Mouse (Mus musculus): Measurements from ENCODE around the gene Entpd2. TPM values are rescaled to one million over a fixed set of nuclear protein-coding genes. Genes with fewer than 3 reads are reported as not detected.
"Not testable (repeated sequence)": the region's sequence is repeated elsewhere in the genome, so short reads cannot be mapped to it uniquely, and the experiment has no call there.

Gene Entpd2
- polyA plus RNA-seq, 1 experiment, result not detected

DNA sequence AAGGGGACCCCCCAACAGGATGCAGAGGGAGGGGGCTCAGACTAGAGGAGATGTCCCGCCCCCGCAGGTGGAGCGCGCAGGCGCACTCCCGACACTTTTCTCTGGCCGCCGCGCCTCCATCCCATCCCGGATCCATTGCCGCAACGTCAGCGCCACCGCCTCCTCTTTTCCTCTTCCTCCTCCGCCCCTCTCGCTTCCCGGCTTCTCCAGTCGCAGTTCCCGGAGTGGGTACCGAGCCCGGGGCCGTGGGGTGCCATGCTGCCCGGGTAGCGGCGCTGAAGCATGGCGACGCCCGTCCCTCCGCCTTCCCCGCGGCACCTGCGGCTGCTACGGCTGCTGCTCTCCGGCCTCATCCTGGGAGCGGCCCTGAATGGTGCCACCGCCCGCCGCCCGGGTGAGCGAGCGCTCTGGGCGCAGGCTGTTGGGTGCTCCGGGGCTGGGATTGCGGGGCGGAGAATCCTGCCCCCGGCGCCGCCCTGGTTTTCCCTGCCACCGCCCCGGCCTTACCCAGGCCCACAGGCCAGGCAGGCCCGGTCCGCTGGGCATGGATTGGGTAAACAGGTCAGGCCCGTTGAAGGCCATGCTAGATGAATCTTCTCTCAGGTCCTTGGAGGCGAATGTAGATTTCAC, 7.4 kb downstream of the Entpd2 start:
- H3K79me3 ChIP-seq (ENCODE audit: low read depth), result no peaks in the 10 kb centered on the region
- no peak for TF ChIP-seq CTCF (IDR thresholded peaks at IDR 0.05; ENCODE audit: control insufficient read depth, insufficient read depth, insufficient read length)
- H3K36me3 ChIP-seq (ENCODE audit: control insufficient read depth, insufficient read depth), result no peaks in the 10 kb centered on the region
- H3K27me3 ChIP-seq (ENCODE audit: control insufficient read depth, insufficient read depth, insufficient read length), result peaks cover 21% of the 10 kb centered on the region
- peak overlapping the region; percentile 57 for H3ac ChIP-seq (ENCODE audit: control insufficient read depth, insufficient read length, low read depth)
- H3K4me3 ChIP-seq (ENCODE audit: insufficient read depth, poor library complexity, severe bottlenecking), result peak overlapping the region; percentile 41
- H3K79me2 ChIP-seq (ENCODE audit: control insufficient read depth, insufficient read depth), result peaks cover 14% of the 10 kb centered on the region

DNA sequence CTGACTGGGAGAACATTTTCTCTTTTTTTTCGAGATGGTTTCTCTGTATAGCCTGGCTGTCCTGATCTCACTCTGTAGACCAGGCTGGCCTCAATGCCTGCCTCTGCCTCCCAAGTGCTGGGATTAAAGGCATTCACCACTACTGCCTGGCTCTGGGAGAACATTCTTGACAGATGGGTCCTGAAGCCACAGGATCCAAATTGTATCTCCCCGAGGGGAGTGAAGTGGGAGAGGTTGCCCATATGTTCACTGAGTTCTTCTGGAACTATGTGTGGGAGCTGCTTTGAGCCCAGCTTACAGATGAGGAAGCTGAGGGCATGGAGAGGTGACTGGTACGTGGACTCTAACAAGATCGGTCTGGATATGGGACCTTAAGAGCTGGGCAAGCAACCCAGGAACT, 8.3 kb downstream of the Entpd2 start:
- TF ChIP-seq MAX (IDR thresholded peaks at IDR 0.05) (no peak), CTCF (IDR thresholded peaks at IDR 0.05; ENCODE audit: control insufficient read depth, insufficient read depth, insufficient read length) (no peak), USF1 (IDR thresholded peaks at IDR 0.05; ENCODE audit: low read depth) (no peak), MYOD1 (IDR thresholded peaks at IDR 0.05; ENCODE audit: control insufficient read depth, insufficient read length, low read depth) (no peak), FOSL1 (IDR thresholded peaks at IDR 0.05; ENCODE audit: insufficient read depth, low read length, poor library complexity, severe bottlenecking) (no peak), CEBPB (IDR thresholded peaks at IDR 0.05; ENCODE audit: low read depth) (no peak), MYOG (IDR thresholded peaks at IDR 0.05; ENCODE audit: control insufficient read depth, extremely low read depth, insufficient read length) (no peak)
- Histone ChIP-seq H3K4me3 (ENCODE audit: insufficient read depth, poor library complexity, severe bottlenecking) (no peak overlapping the region), H3K79me3 (ENCODE audit: low read depth) (no peaks in the 10 kb centered on the region), H3K36me3 (ENCODE audit: control insufficient read depth, insufficient read depth) (no peaks in the 10 kb centered on the region), H3K79me2 (ENCODE audit: control insufficient read depth, insufficient read depth) (peaks cover 14% of the 10 kb centered on the region), H3ac (ENCODE audit: control insufficient read depth, insufficient read length, low read depth) (no peak overlapping the region), H3K27me3 (ENCODE audit: control insufficient read depth, insufficient read depth, insufficient read length) (peaks cover 13% of the 10 kb centered on the region)

DNA sequence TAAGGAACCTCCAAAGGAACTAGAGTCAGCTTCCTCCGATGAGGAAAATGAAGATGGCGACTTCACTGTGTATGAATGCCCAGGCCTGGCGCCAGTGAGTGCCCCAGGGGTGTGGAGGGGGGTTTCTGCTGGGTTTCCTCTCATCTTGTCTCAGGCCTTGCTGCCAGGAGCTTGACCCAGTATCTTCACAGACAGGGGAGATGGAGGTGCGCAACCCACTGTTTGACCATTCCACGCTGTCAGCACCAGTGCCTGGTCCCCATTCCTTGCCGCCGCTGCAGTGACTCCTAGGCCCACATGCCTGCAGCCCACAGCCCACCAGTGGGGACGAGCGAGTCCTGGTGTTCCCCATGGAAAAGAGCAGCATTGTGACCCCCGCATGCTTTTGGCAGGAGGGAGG, 13.2 kb downstream of the Entpd2 start:
- Histone ChIP-seq H3K36me3 (ENCODE audit: control insufficient read depth, insufficient read depth) (no peaks in the 10 kb centered on the region), H3K79me2 (ENCODE audit: control insufficient read depth, insufficient read depth) (peaks cover 8% of the 10 kb centered on the region), H3K79me3 (ENCODE audit: low read depth) (no peaks in the 10 kb centered on the region), H3K4me3 (ENCODE audit: insufficient read depth, poor library complexity, severe bottlenecking) (no peak overlapping the region), H3ac (ENCODE audit: control insufficient read depth, insufficient read length, low read depth) (no peak overlapping the region), H3K27me3 (ENCODE audit: control insufficient read depth, insufficient read depth, insufficient read length) (no peaks in the 10 kb centered on the region)
- TF ChIP-seq MAX (IDR thresholded peaks at IDR 0.05), result no peak
- TF ChIP-seq MYOD1 (IDR thresholded peaks at IDR 0.05; ENCODE audit: control insufficient read depth, insufficient read length, low read depth), result no peak
- TF ChIP-seq CEBPB (IDR thresholded peaks at IDR 0.05; ENCODE audit: low read depth), result no peak
- no peak for TF ChIP-seq USF1 (IDR thresholded peaks at IDR 0.05; ENCODE audit: low read depth)

DNA sequence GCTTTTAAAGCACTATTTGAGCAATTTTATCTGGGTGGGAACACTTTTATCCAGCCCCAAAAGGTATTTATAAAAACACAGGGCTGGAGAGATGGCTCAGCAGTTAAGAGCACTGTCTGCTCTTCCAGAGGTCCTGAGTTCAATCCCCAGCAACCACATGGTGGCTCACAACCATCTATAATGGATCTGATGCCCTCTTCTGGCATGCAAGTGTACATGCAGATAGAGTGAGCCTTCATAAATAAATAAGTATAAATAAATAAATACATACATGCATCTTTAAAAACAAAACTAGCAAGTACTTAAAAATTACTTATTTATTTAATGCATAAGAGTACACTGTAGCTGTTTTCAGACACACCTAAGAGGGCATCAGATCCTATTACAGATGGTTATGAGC, 17.8 kb downstream of the Entpd2 start:
- not testable (repeated sequence) for H3K27me3 ChIP-seq (ENCODE audit: control insufficient read depth, insufficient read depth, insufficient read length); H3K79me3 ChIP-seq (ENCODE audit: low read depth); H3ac ChIP-seq (ENCODE audit: control insufficient read depth, insufficient read length, low read depth); H3K36me3 ChIP-seq (ENCODE audit: control insufficient read depth, insufficient read depth); H3K4me3 ChIP-seq (ENCODE audit: insufficient read depth, poor library complexity, severe bottlenecking); H3K79me2 ChIP-seq (ENCODE audit: control insufficient read depth, insufficient read depth)

DNA sequence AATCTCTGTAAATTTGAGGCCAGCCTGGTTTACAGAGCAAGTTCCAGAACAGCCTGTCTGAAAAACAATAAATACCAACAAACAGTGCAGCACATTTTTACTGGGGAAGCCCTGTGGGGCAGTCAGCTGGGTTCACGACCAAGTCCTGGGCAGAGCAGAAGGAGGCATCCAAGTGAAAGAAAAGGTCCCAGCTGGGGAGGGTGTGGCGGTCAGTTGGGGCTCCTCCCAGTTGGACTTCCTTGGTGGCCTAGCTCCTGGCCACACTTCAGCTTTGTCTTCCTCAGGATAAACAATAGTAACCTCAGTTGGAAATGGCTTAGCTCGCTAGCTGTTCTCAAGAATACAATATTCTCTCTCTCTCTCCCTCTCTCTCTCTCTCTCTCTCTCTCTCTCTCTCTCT, 21.8 kb downstream of the Entpd2 start:
- TF ChIP-seq CTCF (IDR thresholded peaks at IDR 0.05; ENCODE audit: control insufficient read depth, insufficient read depth, insufficient read length) (no peak), MYOG (IDR thresholded peaks at IDR 0.05; ENCODE audit: control insufficient read depth, extremely low read depth, insufficient read length) (no peak), USF1 (IDR thresholded peaks at IDR 0.05; ENCODE audit: low read depth) (no peak), MYOD1 (IDR thresholded peaks at IDR 0.05; ENCODE audit: control insufficient read depth, insufficient read length, low read depth) (no peak), CEBPB (IDR thresholded peaks at IDR 0.05; ENCODE audit: low read depth) (no peak), FOSL1 (IDR thresholded peaks at IDR 0.05; ENCODE audit: insufficient read depth, low read length, poor library complexity, severe bottlenecking) (no peak)
- Histone ChIP-seq H3ac (ENCODE audit: control insufficient read depth, insufficient read length, low read depth) (no peak overlapping the region), H3K79me3 (ENCODE audit: low read depth) (no peaks in the 10 kb centered on the region), H3K27me3 (ENCODE audit: control insufficient read depth, insufficient read depth, insufficient read length) (no peaks in the 10 kb centered on the region), H3K4me3 (ENCODE audit: insufficient read depth, poor library complexity, severe bottlenecking) (no peak overlapping the region), H3K36me3 (ENCODE audit: control insufficient read depth, insufficient read depth) (no peaks in the 10 kb centered on the region), H3K79me2 (ENCODE audit: control insufficient read depth, insufficient read depth) (no peaks in the 10 kb centered on the region)

DNA sequence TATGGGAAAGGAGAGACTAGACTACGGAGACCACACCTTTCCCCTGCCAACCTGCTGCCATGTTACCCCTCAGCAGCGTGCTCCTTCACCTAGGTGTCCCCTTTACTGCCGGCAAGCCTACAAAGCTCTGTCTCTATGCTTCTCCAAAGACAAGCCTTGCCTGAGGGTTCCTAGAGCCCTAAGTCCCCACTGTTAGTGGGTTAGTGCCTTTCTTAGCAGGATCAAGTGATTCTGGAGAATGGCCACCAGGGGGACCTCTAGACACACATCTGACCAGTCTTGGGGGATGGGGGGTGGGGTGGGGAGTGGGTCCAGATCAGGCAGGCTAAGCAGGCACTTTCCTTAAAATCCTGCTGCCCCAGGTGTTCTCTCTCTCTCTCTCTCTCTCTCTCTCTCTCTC, 26.2 kb downstream of the Entpd2 start:
- no peaks in the 10 kb centered on the region for H3K79me2 ChIP-seq (ENCODE audit: control insufficient read depth, insufficient read depth)
- no peaks in the 10 kb centered on the region for H3K79me3 ChIP-seq (ENCODE audit: low read depth)
- no peaks in the 10 kb centered on the region for H3K36me3 ChIP-seq (ENCODE audit: control insufficient read depth, insufficient read depth)
- peak overlapping the region; percentile 28 for H3ac ChIP-seq (ENCODE audit: control insufficient read depth, insufficient read length, low read depth)
- no peak overlapping the region for H3K4me3 ChIP-seq (ENCODE audit: insufficient read depth, poor library complexity, severe bottlenecking)
- TF ChIP-seq MYOG (IDR thresholded peaks at IDR 0.05; ENCODE audit: control insufficient read depth, extremely low read depth, insufficient read length), result no peak
- no peak for TF ChIP-seq CEBPB (IDR thresholded peaks at IDR 0.05; ENCODE audit: low read depth)
- no peak for TF ChIP-seq MYOD1 (IDR thresholded peaks at IDR 0.05; ENCODE audit: control insufficient read depth, insufficient read length, low read depth)
- no peak for TF ChIP-seq USF1 (IDR thresholded peaks at IDR 0.05; ENCODE audit: low read depth)
- TF ChIP-seq FOSL1 (IDR thresholded peaks at IDR 0.05; ENCODE audit: insufficient read depth, low read length, poor library complexity, severe bottlenecking), result no peak
- TF ChIP-seq CTCF (IDR thresholded peaks at IDR 0.05; ENCODE audit: control insufficient read depth, insufficient read depth, insufficient read length), result no peak
- no peak for TF ChIP-seq MAX (IDR thresholded peaks at IDR 0.05)
- peaks cover 4% of the 10 kb centered on the region for H3K27me3 ChIP-seq (ENCODE audit: control insufficient read depth, insufficient read depth, insufficient read length)

Measured in C2C12 (cell line).